Mouse (Mus musculus) erythroblast, embryonic 14.5 days (primary cell): ENCODE measurements around the gene Tmbim6. TPM values are rescaled to one million over a fixed set of nuclear protein-coding genes. Genes with fewer than 3 reads are reported as not detected.

ENCODE experiments used
- H3K27me3 ChIP-seq: 2 replicates; pipeline ENCODE4 v1.6.1; 2012; ENCODE audit warnings: inconsistent platforms; ENCODE audit not compliant: control insufficient read depth
- H3K36me3 ChIP-seq: 2 replicates; pipeline ENCODE4 v1.6.1; 2012; ENCODE audit warnings: mild to moderate bottlenecking, inconsistent platforms; ENCODE audit not compliant: control insufficient read depth
- H3K4me1 ChIP-seq: 2 replicates; pipeline ENCODE4 v1.6.1; 2012; ENCODE audit warnings: inconsistent platforms; ENCODE audit not compliant: control insufficient read depth
- H3K4me3 ChIP-seq: replicated peaks from 2 replicates; pipeline ENCODE3; 2012; ENCODE audit warnings: moderate library complexity, mild to moderate bottlenecking, inconsistent platforms
- H3K9me3 ChIP-seq: 2 replicates; pipeline ENCODE4 v1.6.1; 2012; ENCODE audit warnings: low read length, inconsistent platforms, mixed read lengths; ENCODE audit not compliant: control insufficient read depth
- GATA1 ChIP-seq: IDR thresholded peaks from 2 replicates; pipeline ENCODE4 v1.6.1; 2012; ENCODE audit warnings: low read length, inconsistent platforms, mixed read lengths
- TAL1 ChIP-seq: IDR thresholded peaks from 3 replicates; pipeline ENCODE4 v1.6.1; 2012; ENCODE audit warnings: low read length, inconsistent platforms, mixed read lengths
- polyA plus RNA-seq: library from polyadenylated mRNA; stranded (reverse); fragments of >175 nt; gene quantifications from 2 replicates; pipeline ENCODE4 v1.2.3, GENCODE M21; 2012

The Tmbim6 gene
- polyA plus RNA-seq, 1 experiment, result 19.1 TPM

GRCm38 (mm10) chr15:99391975-99392374 is 707 bp upstream of the Tmbim6 start:
- Histone ChIP-seq H3K9me3 (no peaks in the 10 kb centered on the region), H3K4me3 (peak overlapping the region; percentile 79), H3K4me1 (peaks cover 46% of the 10 kb centered on the region), H3K27me3 (no peaks in the 10 kb centered on the region), H3K36me3 (peaks cover 11% of the 10 kb centered on the region)
- no peak for TF ChIP-seq GATA1
- TF ChIP-seq TAL1, result no peak

DNA sequence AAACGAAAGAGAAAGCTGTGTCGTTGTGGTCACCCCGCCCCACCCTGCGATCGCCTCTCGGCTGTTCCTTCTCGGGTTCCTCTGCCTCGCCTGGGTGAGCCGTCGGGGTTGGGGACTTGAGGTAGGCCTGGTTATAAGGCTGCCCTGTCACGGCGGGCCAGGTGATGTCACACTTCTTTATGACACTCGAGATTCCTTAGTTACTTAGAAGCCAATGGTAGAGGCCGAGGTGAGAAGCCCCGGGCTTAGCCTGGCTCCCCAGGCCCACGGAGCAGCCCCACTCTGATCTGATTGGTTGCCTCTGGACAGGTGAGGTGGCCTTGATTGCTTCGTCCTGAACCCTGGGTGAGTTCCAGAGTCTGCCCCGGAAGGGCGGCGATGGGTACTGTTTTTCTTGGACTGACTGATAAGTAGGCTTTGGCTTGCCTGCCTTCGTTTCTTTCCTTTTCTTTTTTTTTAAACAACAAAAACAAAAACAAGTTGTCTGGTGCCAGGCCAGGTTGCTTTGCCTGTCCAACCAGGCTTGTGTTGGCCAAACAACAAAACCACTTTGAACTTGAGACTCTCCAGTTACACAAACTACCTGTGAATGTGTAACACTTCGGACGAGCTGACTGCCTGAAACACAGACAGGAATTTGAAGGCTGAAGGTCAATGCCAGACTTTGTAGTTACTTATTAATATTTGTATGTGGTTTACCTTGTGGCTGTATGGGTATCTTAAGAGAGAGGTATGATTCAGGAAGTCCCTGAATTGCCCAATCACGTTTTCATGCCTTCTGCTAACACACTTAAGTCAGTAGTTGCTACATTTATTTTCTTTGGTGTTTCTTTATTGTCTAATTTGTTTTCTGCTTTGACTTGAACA is 937 bp downstream of the Tmbim6 start:
- peaks cover 16% of the 10 kb centered on the region for H3K36me3 ChIP-seq
- TF ChIP-seq TAL1 (no peak), GATA1 (no peak)
- peak overlapping the region; percentile 79 for H3K4me3 ChIP-seq
- no peaks in the 10 kb centered on the region for H3K27me3 ChIP-seq
- H3K9me3 ChIP-seq, result no peaks in the 10 kb centered on the region
- peaks cover 57% of the 10 kb centered on the region for H3K4me1 ChIP-seq

GRCm38 (mm10) chr15:99396462-99396861 is 3.8 kb downstream of the Tmbim6 start:
- Histone ChIP-seq H3K9me3 (no peaks in the 10 kb centered on the region), H3K4me3 (peak overlapping the region; percentile 24), H3K27me3 (no peaks in the 10 kb centered on the region), H3K4me1 (peaks cover 65% of the 10 kb centered on the region), H3K36me3 (peaks cover 41% of the 10 kb centered on the region)
- TF ChIP-seq TAL1 (no peak), GATA1 (no peak)

- peaks cover 62% of the 10 kb centered on the region for H3K4me1 ChIP-seq
Measured at GRCm38 (mm10) chr15:99396875-99397274, 4.2 kb downstream of the Tmbim6 start.

GRCm38 (mm10) chr15:99397622-99398021 is 4.9 kb downstream of the Tmbim6 start:
- H3K4me3 ChIP-seq, result no peak overlapping the region
- no peaks in the 10 kb centered on the region for H3K9me3 ChIP-seq
- peaks cover 55% of the 10 kb centered on the region for H3K4me1 ChIP-seq
- no peaks in the 10 kb centered on the region for H3K27me3 ChIP-seq
- TF ChIP-seq TAL1 (no peak), GATA1 (no peak)
- peaks cover 52% of the 10 kb centered on the region for H3K36me3 ChIP-seq

More at GRCm38 (mm10) chr15:99396875-99397274, 4.2 kb downstream of the Tmbim6 start:
- peak overlapping the region; percentile 24 for H3K4me3 ChIP-seq
- peaks cover 45% of the 10 kb centered on the region for H3K36me3 ChIP-seq
- no peaks in the 10 kb centered on the region for H3K9me3 ChIP-seq
- no peaks in the 10 kb centered on the region for H3K27me3 ChIP-seq
- no peak for TF ChIP-seq TAL1
- no peak for TF ChIP-seq GATA1

- H3K4me3 ChIP-seq, result no peak overlapping the region
- H3K4me1 ChIP-seq, result peaks cover 47% of the 10 kb centered on the region
- H3K27me3 ChIP-seq, result no peaks in the 10 kb centered on the region
- no peaks in the 10 kb centered on the region for H3K9me3 ChIP-seq
- peaks cover 73% of the 10 kb centered on the region for H3K36me3 ChIP-seq
- TF ChIP-seq TAL1 (no peak), GATA1 (no peak)
Measured at GRCm38 (mm10) chr15:99399503-99400245, 7.0 kb downstream of the Tmbim6 start.

GRCm38 (mm10) chr15:99400602-99401001 is 7.9 kb downstream of the Tmbim6 start:
- Histone ChIP-seq H3K4me3 (no peak overlapping the region), H3K9me3 (no peaks in the 10 kb centered on the region), H3K36me3 (peaks cover 77% of the 10 kb centered on the region), H3K4me1 (peaks cover 37% of the 10 kb centered on the region), H3K27me3 (no peaks in the 10 kb centered on the region)
- no peak for TF ChIP-seq GATA1
- TF ChIP-seq TAL1, result no peak

GRCm38 (mm10) chr15:99403159-99403889 is 10.6 kb downstream of the Tmbim6 start:
- TF ChIP-seq TAL1 (no peak), GATA1 (no peak)
- H3K27me3 ChIP-seq, result no peaks in the 10 kb centered on the region
- H3K4me3 ChIP-seq, result no peak overlapping the region
- H3K36me3 ChIP-seq, result peaks cover 96% of the 10 kb centered on the region
- H3K4me1 ChIP-seq, result peaks cover 16% of the 10 kb centered on the region
- H3K9me3 ChIP-seq, result no peaks in the 10 kb centered on the region
